Mouse (Mus musculus): ENCODE results near the gene Smad5.

DNA sequence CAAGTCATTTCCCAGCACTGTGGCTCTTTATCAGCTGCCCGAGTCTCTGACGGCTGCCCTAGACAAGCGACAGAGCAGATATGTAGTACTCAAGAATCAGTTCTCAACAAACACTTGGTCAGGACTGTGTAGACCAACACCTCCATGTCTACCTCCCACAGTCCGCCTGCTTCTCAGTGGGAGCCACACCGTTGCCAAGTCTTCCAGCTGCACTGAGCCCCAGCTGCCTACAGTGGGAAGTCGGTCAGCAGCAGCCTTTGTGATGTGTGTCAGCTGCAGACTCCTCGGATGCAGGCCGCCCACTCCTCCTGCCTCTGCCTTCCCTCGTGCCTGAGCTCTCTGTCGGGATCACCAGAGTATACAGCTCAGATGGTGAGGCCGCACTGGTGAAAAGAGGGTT, 31.6 kb upstream of the Smad5 start:
- TF ChIP-seq MAZ (IDR thresholded peaks at IDR 0.05; ENCODE audit: low read depth, low read length) (no peak), ZKSCAN1 (IDR thresholded peaks at IDR 0.05; ENCODE audit: low read depth, low read length) (no peak), CTCF (IDR thresholded peaks at IDR 0.05 in 2 of 3, conservative IDR thresholded peaks at IDR 0.05 in 1 of 3; ENCODE audit: control insufficient read depth in 1 of 3, insufficient read depth in 1 of 3, low read depth in 2 of 3, low read length in 3 of 3, poor library complexity in 1 of 3, severe bottlenecking in 1 of 3) (no peak), GATA1 (IDR thresholded peaks at IDR 0.05; ENCODE audit: low read depth, low read length) (no peak), MXI1 (IDR thresholded peaks at IDR 0.05; ENCODE audit: low read depth, low read length) (no peak)

Measured in MEL (cell line).